Mouse (Mus musculus) hindbrain, embryonic 16.5 days (tissue): ENCODE results near the gene Tex30. TPM values are rescaled to one million over a fixed set of nuclear protein-coding genes. Genes with fewer than 3 reads are reported as not detected.

Source experiments
- ATAC-seq: fragments of 200-750 bp; cut with Nextera tagmentation; 2 replicates; pipeline ENCODE4 v1.8.0; 2017; ENCODE audit warnings: moderate TSS enrichment, moderate library complexity
- H3K27ac ChIP-seq: fragments of 300-500 bp; sonication (generic); 2 replicates; pipeline ENCODE4 v1.5.1; 2014; ENCODE audit warnings: low read depth, mild to moderate bottlenecking, control low read depth, low read length, moderate library complexity
- H3K27me3 ChIP-seq: fragments of 300-500 bp; sonication (generic); replicated peaks from 2 replicates; pipeline ENCODE4 v1.6.1; 2014; ENCODE audit warnings: low read length; ENCODE audit not compliant: control insufficient read depth, insufficient read depth
- H3K36me3 ChIP-seq: fragments of 300-500 bp; sonication (generic); 2 replicates; pipeline ENCODE4 v1.6.1; 2014; ENCODE audit warnings: mild to moderate bottlenecking, low read length, moderate library complexity, mixed read lengths; ENCODE audit not compliant: control insufficient read depth, insufficient read depth
- H3K4me1 ChIP-seq: fragments of 300-500 bp; sonication (generic); 2 replicates; pipeline ENCODE4 v1.6.1; 2014; ENCODE audit warnings: low read depth, low read length; ENCODE audit not compliant: control insufficient read depth, insufficient read depth
- H3K4me2 ChIP-seq: fragments of 300-500 bp; sonication (generic); 2 replicates; pipeline ENCODE4 v1.6.1; 2014; ENCODE audit warnings: mild to moderate bottlenecking, low read length, control low read depth, moderate library complexity
- H3K4me3 ChIP-seq: fragments of 300-500 bp; sonication (generic); 2 replicates; pipeline ENCODE4 v1.5.1; 2014; ENCODE audit warnings: mild to moderate bottlenecking, low read length, control low read depth, moderate library complexity
- H3K9ac ChIP-seq: fragments of 300-500 bp; sonication (generic); 2 replicates; pipeline ENCODE4 v1.6.1; 2014; ENCODE audit warnings: low read depth, mild to moderate bottlenecking, control low read depth, low read length, moderate library complexity
- H3K9me3 ChIP-seq: fragments of 300-500 bp; sonication (generic); 2 replicates; pipeline ENCODE4 v1.6.1; 2014; ENCODE audit warnings: mild to moderate bottlenecking, low read length, moderate library complexity; ENCODE audit not compliant: control insufficient read depth
- WGBS: fragments of 180-500 bp; shearing (Covaris S2); extraction: QIAGEN DNeasy Blood & Tissue Kit; methylation state at CpG from one replicate; pipeline ENCODE4 v1.1.7; 2014; 5-methylcytosine and 5-hydroxymethylcytosine counted together
- polyA plus RNA-seq: library from polyadenylated mRNA; unstranded; fragments of >200 nt; fragmentation: Nextera tagmentation; extraction: Ambion mirVana; gene quantifications from 2 replicates; pipeline ENCODE4 v1.2.1, GENCODE M21; 2015

Gene Tex30
- polyA plus RNA-seq, 1 experiment from 2014 or later, result 40.4 TPM

DNA sequence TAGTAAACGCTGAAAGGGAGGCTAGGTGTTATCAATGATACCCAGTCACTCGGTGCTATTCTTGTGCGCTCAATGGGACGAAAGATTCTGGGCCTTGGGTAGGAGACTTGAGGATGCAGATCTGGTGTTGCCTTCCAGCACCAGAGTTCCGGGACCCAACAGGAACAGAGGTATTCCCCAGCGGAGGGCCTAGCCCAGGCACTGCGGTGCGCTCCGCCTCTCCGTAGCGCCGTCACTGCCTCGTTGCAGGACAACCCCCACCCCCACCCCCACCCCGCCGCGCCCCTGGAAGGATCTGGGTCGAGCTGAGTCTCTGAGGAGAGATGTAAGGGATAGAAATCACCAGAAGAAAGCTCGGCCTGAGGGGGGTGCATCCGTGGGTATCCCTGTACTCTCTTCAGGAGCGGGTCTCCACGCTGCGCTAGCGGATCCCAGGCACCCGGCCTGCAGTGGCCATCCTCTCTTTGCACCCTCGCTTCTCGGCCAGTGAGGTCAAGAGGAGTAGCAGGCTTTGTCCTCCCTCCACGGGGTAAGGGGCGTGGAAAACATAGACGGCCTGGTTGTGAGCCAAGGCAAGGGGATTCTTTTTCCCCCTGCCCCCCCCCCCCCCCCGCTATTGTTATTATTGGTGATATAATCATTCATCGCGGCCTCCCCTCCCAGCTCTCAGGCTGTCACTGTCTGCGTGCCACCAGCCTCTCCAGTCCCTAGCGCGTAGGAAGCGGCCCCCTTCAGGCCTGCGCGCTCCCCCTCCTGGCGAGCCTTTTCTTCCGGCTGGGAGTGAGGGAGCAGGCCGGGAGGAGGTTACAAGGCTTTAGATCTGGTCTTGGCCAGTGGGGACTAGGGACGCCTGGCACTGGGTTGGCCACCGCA lies 17.2 kb upstream of the Tex30 start:
- peak; percentile 86 for ATAC-seq
- H3K4me3 ChIP-seq, result peak overlapping the region; percentile 63
- H3K4me2 ChIP-seq, result peak overlapping the region; percentile 84
- peak overlapping the region; percentile 90 for H3K27ac ChIP-seq
- peaks cover 9% of the 10 kb centered on the region for H3K4me1 ChIP-seq
- peaks cover 4% of the 10 kb centered on the region; the same call in 1 of the 2 replicates for H3K36me3 ChIP-seq
- no peaks in the 10 kb centered on the region for H3K27me3 ChIP-seq
- H3K9me3 ChIP-seq, result no peaks in the 10 kb centered on the region
- WGBS, result under 1% methylated on average over 39 of the region's 43 CpGs
- peak overlapping the region; percentile 81 for H3K9ac ChIP-seq

- Histone ChIP-seq H3K36me3 (peaks cover 4% of the 10 kb centered on the region; the same call in 1 of the 2 replicates), H3K4me3 (peak within 1 kb of the TSS; percentile 63), H3K4me1 (peaks cover 9% of the 10 kb centered on the region), H3K27ac (peak within 1 kb of the TSS; percentile 90), H3K27me3 (no peaks in the 10 kb centered on the region), H3K9me3 (no peaks in the 10 kb centered on the region), H3K9ac (peak within 1 kb of the TSS; percentile 81), H3K4me2 (peak within 1 kb of the TSS; percentile 84)
- peak; percentile 98 for ATAC-seq
- under 1% methylated on average over 39 of the region's 39 CpGs for WGBS
Observed at GRCm38 (mm10) chr1:44118239-44119054, 16.2 kb upstream of the Tex30 start, which contains the start of the genes Kdelc1 and Bivm. Kdelc1 (minus strand) TSS chr1:44118808. Bivm (plus strand) TSS chr1:44118957.

- Histone ChIP-seq H3K9ac (no peak overlapping the region), H3K9me3 (no peaks in the 10 kb centered on the region), H3K4me3 (no peak overlapping the region; the same call in 1 of the 2 replicates), H3K4me1 (peaks cover 9% of the 10 kb centered on the region), H3K27ac (no peak overlapping the region), H3K4me2 (peak overlapping the region; percentile 84), H3K27me3 (no peaks in the 10 kb centered on the region), H3K36me3 (peaks cover 9% of the 10 kb centered on the region; the same call in 1 of the 2 replicates)
- ATAC-seq, result no peak
Observed at GRCm38 (mm10) chr1:44117571-44117970, 15.3 kb upstream of the Tex30 start.

DNA sequence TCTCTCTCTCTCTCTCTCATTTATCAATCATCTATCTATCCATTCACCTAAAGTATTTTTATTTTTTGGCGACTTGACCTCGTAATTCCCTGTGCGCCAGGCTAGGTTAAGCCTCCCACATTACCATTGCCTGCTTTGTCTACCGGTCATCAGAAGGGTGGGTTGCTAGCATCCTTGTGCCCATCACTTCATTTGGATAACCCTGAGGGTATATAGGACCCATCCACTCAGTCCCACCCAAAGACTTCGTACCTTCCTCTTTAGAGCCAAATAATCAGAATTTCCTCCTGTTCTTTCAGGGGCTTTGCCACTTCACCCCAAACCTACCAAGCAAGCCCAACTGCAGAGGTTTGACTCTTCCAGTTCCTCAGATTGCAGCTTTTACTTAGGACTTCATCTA lies 698 bp upstream of the Tex30 start:
- no peak overlapping the region for H3K27ac ChIP-seq
- no peak for ATAC-seq
- 16% methylated on average over 5 of the region's 5 CpGs for WGBS
- H3K4me3 ChIP-seq, result peak overlapping the region; percentile 89
- H3K9ac ChIP-seq, result peak overlapping the region; percentile 84
- no peaks in the 10 kb centered on the region for H3K27me3 ChIP-seq
- H3K4me2 ChIP-seq, result peak overlapping the region; percentile 75
- no peaks in the 10 kb centered on the region for H3K9me3 ChIP-seq
- H3K4me1 ChIP-seq, result peaks cover 7% of the 10 kb centered on the region
- peaks cover 11% of the 10 kb centered on the region for H3K36me3 ChIP-seq

GRCm38 (mm10) chr1:44101448-44102225 lies 604 bp downstream of the Tex30 start:
- H3K27ac ChIP-seq, result peak overlapping the region; percentile 79
- H3K4me2 ChIP-seq, result peak overlapping the region; percentile 75
- H3K9ac ChIP-seq, result peak overlapping the region; percentile 84
- no peaks in the 10 kb centered on the region for H3K27me3 ChIP-seq
- peak; percentile 79 for ATAC-seq
- WGBS, result under 1% methylated on average over 53 of the region's 55 CpGs
- H3K9me3 ChIP-seq, result no peaks in the 10 kb centered on the region
- peaks cover 7% of the 10 kb centered on the region for H3K4me1 ChIP-seq
- peak overlapping the region; percentile 89 for H3K4me3 ChIP-seq
- H3K36me3 ChIP-seq, result peaks cover 8% of the 10 kb centered on the region

GRCm38 (mm10) chr1:44064625-44065024 lies 37.6 kb downstream of the Tex30 start:
- ATAC-seq, result no peak
- Histone ChIP-seq H3K9me3 (no peaks in the 10 kb centered on the region), H3K4me1 (no peaks in the 10 kb centered on the region), H3K36me3 (no peaks in the 10 kb centered on the region), H3K27me3 (no peaks in the 10 kb centered on the region), H3K9ac (no peak overlapping the region), H3K27ac (no peak overlapping the region), H3K4me3 (no peak overlapping the region), H3K4me2 (no peak overlapping the region)
- 3% methylated on average over 1 of the region's 1 CpGs for WGBS

GRCm38 (mm10) chr1:44063439-44063838 lies 38.8 kb downstream of the Tex30 start:
- WGBS, result 92% methylated on average over 6 of the region's 6 CpGs
- Histone ChIP-seq H3K4me2 (no peak overlapping the region), H3K36me3 (no peaks in the 10 kb centered on the region), H3K27me3 (no peaks in the 10 kb centered on the region), H3K4me3 (no peak overlapping the region), H3K9ac (no peak overlapping the region), H3K4me1 (no peaks in the 10 kb centered on the region), H3K27ac (no peak overlapping the region), H3K9me3 (no peaks in the 10 kb centered on the region)
- ATAC-seq, result no peak

GRCm38 (mm10) chr1:44061836-44062235 lies 40.4 kb downstream of the Tex30 start, which contains the start of gene Gm8251:
Gm8251 (minus strand) TSS chr1:44061936.
- Histone ChIP-seq H3K9me3 (no peaks in the 10 kb centered on the region), H3K27me3 (no peaks in the 10 kb centered on the region), H3K4me1 (no peaks in the 10 kb centered on the region), H3K9ac (no peak within 1 kb of the TSS), H3K4me3 (no peak within 1 kb of the TSS), H3K36me3 (no peaks in the 10 kb centered on the region), H3K27ac (no peak within 1 kb of the TSS), H3K4me2 (no peak within 1 kb of the TSS)
- ATAC-seq, result no peak
- 93% methylated on average over 2 of the region's 2 CpGs for WGBS
